Mouse (Mus musculus): ENCODE results near the gene Dgkh. TPM values are rescaled to one million over a fixed set of nuclear protein-coding genes. Genes with fewer than 3 reads are reported as not detected.

The Dgkh gene
- polyA plus RNA-seq, 1 experiment, result 1.2 TPM

DNA sequence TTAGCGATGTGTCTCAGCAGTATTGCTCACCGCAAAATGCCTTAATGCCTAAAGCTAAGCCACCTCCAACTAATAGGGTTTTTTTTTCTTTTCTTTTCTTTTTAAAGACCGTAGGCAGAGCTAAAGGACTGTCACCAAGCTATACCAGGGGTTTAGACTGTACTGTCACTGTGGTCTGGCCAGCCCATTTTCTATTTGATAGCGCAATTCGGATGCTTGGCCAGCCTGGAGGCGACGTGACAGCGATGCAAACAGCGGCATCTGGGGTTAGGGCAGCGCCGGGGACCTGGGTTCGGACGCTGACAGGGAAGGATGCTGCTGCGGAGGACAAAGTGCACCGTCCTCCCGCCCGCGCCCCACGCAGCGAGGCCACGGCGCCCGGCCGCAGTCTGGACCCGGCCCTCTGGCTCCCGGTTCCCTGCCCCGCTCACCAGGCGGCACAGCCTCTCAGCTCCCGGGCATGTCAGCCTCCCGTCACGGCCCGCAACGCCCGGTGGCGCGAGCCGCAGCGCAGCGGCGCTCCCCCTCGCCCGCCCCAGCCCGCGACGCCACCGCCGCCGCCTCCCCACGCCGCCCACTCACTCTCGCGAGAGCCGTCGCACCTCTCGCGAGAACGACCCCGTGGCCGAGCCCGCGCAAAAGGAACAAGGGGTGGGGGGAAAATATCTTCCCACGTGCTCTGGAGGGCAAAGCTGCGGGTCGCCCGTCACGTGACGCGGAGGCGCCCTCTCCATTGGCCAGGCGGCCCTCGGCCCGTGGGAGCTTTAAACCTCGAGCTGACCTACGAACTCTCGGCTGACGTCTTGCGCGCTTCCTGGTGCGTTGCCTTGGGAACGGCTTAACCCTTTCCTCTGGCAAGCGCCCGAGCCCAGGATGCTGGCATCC is 196.1 kb downstream of the Dgkh start, which contains the start of gene Akap11:
Gene Akap11, minus strand, starts transcription at position 528 of the 885 bp plus-strand sequence.
- H3ac ChIP-seq (ENCODE audit: control insufficient read depth, insufficient read length), result peak within 1 kb of the TSS; percentile 26

DNA sequence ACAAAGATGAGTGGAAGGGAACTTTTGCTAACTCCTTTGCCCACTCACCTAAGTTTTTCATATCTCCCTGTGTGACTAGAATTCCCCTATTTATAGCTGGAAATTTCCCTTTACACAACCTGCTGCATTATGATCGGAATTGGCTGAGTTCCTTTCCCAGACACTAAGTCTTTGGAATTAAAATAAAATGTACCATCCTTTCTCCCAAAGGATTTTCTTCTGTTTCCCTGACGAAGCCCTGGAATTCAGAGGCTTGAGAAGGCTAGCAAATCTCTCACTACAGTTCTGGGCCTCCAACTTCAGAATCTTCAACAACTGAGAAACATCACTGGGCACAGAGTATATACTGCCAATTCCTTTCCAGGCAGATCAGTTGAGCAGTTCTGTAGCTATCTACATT is 197.2 kb downstream of the Dgkh start:
- H3K79me2 ChIP-seq (ENCODE audit: control insufficient read depth, insufficient read depth), result peaks cover 60% of the 10 kb centered on the region
- no peak overlapping the region for H3ac ChIP-seq (ENCODE audit: control insufficient read depth, insufficient read length)
- peak overlapping the region; percentile 93 for H3K4me2 ChIP-seq (ENCODE audit: low read depth)
- no peaks in the 10 kb centered on the region for H3K36me3 ChIP-seq (ENCODE audit: control insufficient read depth, insufficient read depth)
- no peak for TF ChIP-seq POLR2AphosphoS2 (IDR thresholded peaks at IDR 0.05; ENCODE audit: insufficient read length, low read depth)
- no peak for TF ChIP-seq REST (IDR thresholded peaks at IDR 0.05; ENCODE audit: insufficient read depth, insufficient read length)
- no peak for TF ChIP-seq SRF (IDR thresholded peaks at IDR 0.05; ENCODE audit: control insufficient read depth, insufficient read length, low read depth)
- no peak for TF ChIP-seq USF1 (IDR thresholded peaks at IDR 0.05; ENCODE audit: low read depth)
- TF ChIP-seq TCF12 (IDR thresholded peaks at IDR 0.05; ENCODE audit: insufficient read depth, poor library complexity, severe bottlenecking), result no peak
- no peak for TF ChIP-seq CEBPB (IDR thresholded peaks at IDR 0.05; ENCODE audit: insufficient read depth, poor library complexity, severe bottlenecking)
- no peak for TF ChIP-seq POLR2A (IDR thresholded peaks at IDR 0.05; ENCODE audit: insufficient read length, low read depth)
- TF ChIP-seq MAX (IDR thresholded peaks at IDR 0.05; ENCODE audit: low read depth), result no peak
- TF ChIP-seq TCF3 (IDR thresholded peaks at IDR 0.05; ENCODE audit: insufficient read length, low read depth), result no peak
- TF ChIP-seq MYOG (IDR thresholded peaks at IDR 0.05; ENCODE audit: control insufficient read depth in 1 of 3, insufficient read depth in 1 of 3, insufficient read length in 2 of 3, low read depth in 2 of 3), result no peak
- no peak for TF ChIP-seq MYOD1 (IDR thresholded peaks at IDR 0.05; ENCODE audit: control insufficient read depth in 1 of 3, insufficient read length in 2 of 3, low read depth in 2 of 3)
- no peak for TF ChIP-seq E2F4 (IDR thresholded peaks at IDR 0.05; ENCODE audit: insufficient read depth)
- peak overlapping the region; percentile 58 for H3K4me3 ChIP-seq
- no peaks in the 10 kb centered on the region for H3K27me3 ChIP-seq (ENCODE audit: control insufficient read depth, insufficient read depth, insufficient read length)

More for the DNA sequence above, 196.1 kb downstream of the Dgkh start, which contains the start of gene Akap11:
- Histone ChIP-seq H3K27me3 (ENCODE audit: control insufficient read depth, insufficient read depth, insufficient read length) (no peaks in the 10 kb centered on the region), H3K36me3 (ENCODE audit: control insufficient read depth, insufficient read depth) (no peaks in the 10 kb centered on the region), H3K79me2 (ENCODE audit: control insufficient read depth, insufficient read depth) (peaks cover 49% of the 10 kb centered on the region), H3K4me2 (ENCODE audit: low read depth) (peak within 1 kb of the TSS; percentile 93), H3K4me3 (peak within 1 kb of the TSS; percentile 58)
- no peak for TF ChIP-seq TCF12 (IDR thresholded peaks at IDR 0.05; ENCODE audit: insufficient read depth, poor library complexity, severe bottlenecking)
- no peak for TF ChIP-seq REST (IDR thresholded peaks at IDR 0.05; ENCODE audit: insufficient read depth, insufficient read length)
- TF ChIP-seq MYOG (IDR thresholded peaks at IDR 0.05; ENCODE audit: control insufficient read depth in 1 of 3, insufficient read depth in 1 of 3, insufficient read length in 2 of 3, low read depth in 2 of 3), result no peak
- peak; percentile 43 for TF ChIP-seq MAX (IDR thresholded peaks at IDR 0.05; ENCODE audit: low read depth)
- TF ChIP-seq USF1 (IDR thresholded peaks at IDR 0.05; ENCODE audit: low read depth), result peak; percentile 98
- no peak for TF ChIP-seq CEBPB (IDR thresholded peaks at IDR 0.05; ENCODE audit: insufficient read depth, poor library complexity, severe bottlenecking)
- TF ChIP-seq SRF (IDR thresholded peaks at IDR 0.05; ENCODE audit: control insufficient read depth, insufficient read length, low read depth), result peak; percentile 62
- TF ChIP-seq TCF3 (IDR thresholded peaks at IDR 0.05; ENCODE audit: insufficient read length, low read depth), result no peak
- TF ChIP-seq POLR2A (IDR thresholded peaks at IDR 0.05; ENCODE audit: insufficient read length, low read depth), result peak; percentile 96
- peak; percentile 76 for TF ChIP-seq E2F4 (IDR thresholded peaks at IDR 0.05; ENCODE audit: insufficient read depth)
- no peak for TF ChIP-seq MYOD1 (IDR thresholded peaks at IDR 0.05; ENCODE audit: control insufficient read depth in 1 of 3, insufficient read length in 2 of 3, low read depth in 2 of 3)
- peak; percentile 82 for TF ChIP-seq POLR2AphosphoS2 (IDR thresholded peaks at IDR 0.05; ENCODE audit: insufficient read length, low read depth)

DNA sequence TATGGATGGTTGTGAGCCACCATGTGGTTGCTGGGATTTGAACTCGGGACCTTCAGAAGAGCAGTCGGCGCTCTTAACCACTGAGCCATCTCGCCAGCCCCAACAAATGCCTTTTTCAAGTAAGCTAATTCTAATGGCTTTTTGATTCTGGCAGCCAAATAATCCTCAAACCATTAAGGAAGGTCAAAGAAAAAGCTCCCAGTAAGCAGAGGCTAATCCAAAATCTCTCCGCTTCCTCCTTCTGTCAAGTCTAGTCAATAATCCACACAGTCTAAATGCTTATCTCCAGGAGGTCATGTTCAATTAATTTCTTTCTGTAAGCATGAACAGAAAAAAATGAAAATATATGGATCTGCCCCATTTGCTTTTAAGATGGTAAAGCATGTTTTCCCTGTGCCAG is 197.9 kb downstream of the Dgkh start:
- H3K79me2 ChIP-seq (ENCODE audit: control insufficient read depth, insufficient read depth), result peaks cover 68% of the 10 kb centered on the region
- no peaks in the 10 kb centered on the region for H3K27me3 ChIP-seq (ENCODE audit: control insufficient read depth, insufficient read depth, insufficient read length)
- peak overlapping the region; percentile 58 for H3K4me3 ChIP-seq
- TF ChIP-seq TCF3 (IDR thresholded peaks at IDR 0.05; ENCODE audit: insufficient read length, low read depth), result no peak
- TF ChIP-seq POLR2AphosphoS2 (IDR thresholded peaks at IDR 0.05; ENCODE audit: insufficient read length, low read depth), result no peak
- TF ChIP-seq SRF (IDR thresholded peaks at IDR 0.05; ENCODE audit: control insufficient read depth, insufficient read length, low read depth), result no peak
- TF ChIP-seq TCF12 (IDR thresholded peaks at IDR 0.05; ENCODE audit: insufficient read depth, poor library complexity, severe bottlenecking), result no peak
- no peak for TF ChIP-seq POLR2A (IDR thresholded peaks at IDR 0.05; ENCODE audit: insufficient read length, low read depth)
- TF ChIP-seq E2F4 (IDR thresholded peaks at IDR 0.05; ENCODE audit: insufficient read depth), result no peak
- no peak for TF ChIP-seq MYOG (IDR thresholded peaks at IDR 0.05; ENCODE audit: control insufficient read depth in 1 of 3, insufficient read depth in 1 of 3, insufficient read length in 2 of 3, low read depth in 2 of 3)
- TF ChIP-seq MYOD1 (IDR thresholded peaks at IDR 0.05; ENCODE audit: control insufficient read depth in 1 of 3, insufficient read length in 2 of 3, low read depth in 2 of 3), result no peak
- H3K4me2 ChIP-seq (ENCODE audit: low read depth), result peak overlapping the region; percentile 93
- H3ac ChIP-seq (ENCODE audit: control insufficient read depth, insufficient read length), result no peak overlapping the region
- no peaks in the 10 kb centered on the region for H3K36me3 ChIP-seq (ENCODE audit: control insufficient read depth, insufficient read depth)

DNA sequence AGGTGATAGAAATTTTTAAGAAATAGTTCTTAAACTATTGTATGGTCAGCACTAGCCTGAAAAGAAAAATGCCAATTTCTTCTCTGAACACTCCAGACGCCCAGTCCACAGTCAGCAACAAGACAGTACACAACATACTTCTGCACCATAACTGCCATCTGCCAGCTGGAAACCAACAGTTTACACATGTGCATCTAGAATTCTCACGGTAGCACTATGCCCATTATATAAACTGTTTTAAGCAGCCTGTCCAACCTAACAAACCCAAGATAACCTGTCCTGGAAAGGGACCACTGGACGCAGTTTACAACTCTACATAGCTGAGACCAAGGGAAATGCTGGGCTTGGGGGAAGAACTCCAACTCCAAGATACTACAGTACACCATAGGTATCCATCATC is 198.9 kb downstream of the Dgkh start:
- H3ac ChIP-seq (ENCODE audit: control insufficient read depth, insufficient read length), result no peak overlapping the region
- H3K4me3 ChIP-seq, result no peak overlapping the region
- H3K27me3 ChIP-seq (ENCODE audit: control insufficient read depth, insufficient read depth, insufficient read length), result no peaks in the 10 kb centered on the region
- TF ChIP-seq SRF (IDR thresholded peaks at IDR 0.05; ENCODE audit: control insufficient read depth, insufficient read length, low read depth) (no peak), TCF3 (IDR thresholded peaks at IDR 0.05; ENCODE audit: insufficient read length, low read depth) (no peak), MAX (IDR thresholded peaks at IDR 0.05; ENCODE audit: low read depth) (no peak), REST (IDR thresholded peaks at IDR 0.05; ENCODE audit: insufficient read depth, insufficient read length) (no peak), POLR2AphosphoS2 (IDR thresholded peaks at IDR 0.05; ENCODE audit: insufficient read length, low read depth) (no peak), MYOG (IDR thresholded peaks at IDR 0.05; ENCODE audit: control insufficient read depth in 1 of 3, insufficient read depth in 1 of 3, insufficient read length in 2 of 3, low read depth in 2 of 3) (no peak), MYOD1 (IDR thresholded peaks at IDR 0.05; ENCODE audit: control insufficient read depth in 1 of 3, insufficient read length in 2 of 3, low read depth in 2 of 3) (no peak), TCF12 (IDR thresholded peaks at IDR 0.05; ENCODE audit: insufficient read depth, poor library complexity, severe bottlenecking) (no peak)
- H3K36me3 ChIP-seq (ENCODE audit: control insufficient read depth, insufficient read depth), result no peaks in the 10 kb centered on the region
- H3K79me2 ChIP-seq (ENCODE audit: control insufficient read depth, insufficient read depth), result peaks cover 77% of the 10 kb centered on the region
- no peak overlapping the region for H3K4me2 ChIP-seq (ENCODE audit: low read depth)

All from myocyte (in vitro differentiated cells).